In genomic region chr11:117966506-117967100, GRCm38 (mm10) we compare ENCODE assay signal across 9 mouse cellular contexts. TPM values are rescaled to one million over a fixed set of nuclear protein-coding genes. Genes with fewer than 3 reads are reported as not detected.
DNase-seq lines count a peak whose midpoint lies in the region; ATAC-seq and TF ChIP-seq lines count a peak whose summit lies in the region.
"Had no signal": no experiment of that assay in that cellular context is flagged by ENCODE, and none has a peak within 500 bp of the region (broad histone marks: within the 10 kb centered on the region; RNA-seq: fewer than 3 reads in every experiment).

No protein-coding gene starts in this region.

- TF ChIP-seq CTCF in left cerebral cortex, adult 2 months (IDR thresholded peaks at IDR 0.05): no peak

- H3K4me2 ChIP-seq in hindbrain, embryonic 13.5 days: peak overlapping the region; percentile 96
- H3K4me2 ChIP-seq in midbrain, embryonic 16.5 days (ENCODE audit: low read length): peak overlapping the region; percentile 95

- WGBS in hindbrain, embryonic 13.5 days: 40% methylated on average over 7 of the region's 7 CpGs
- WGBS in midbrain, embryonic 16.5 days: 32% methylated on average over 7 of the region's 7 CpGs

- 0 out of 2 replicates have a peak overlapping the region, but pooled peaks have one; percentile 24 for H3K9ac ChIP-seq in hindbrain, embryonic 13.5 days
- H3K9ac ChIP-seq in midbrain, embryonic 16.5 days (ENCODE audit: low read depth, low read length): 0 out of 2 replicates have a peak overlapping the region, but pooled peaks have one; percentile 0

- no peaks in the 10 kb centered on the region for H3K36me3 ChIP-seq in hindbrain, embryonic 13.5 days
- no peaks in the 10 kb centered on the region for H3K36me3 ChIP-seq in midbrain, embryonic 16.5 days (ENCODE audit: control insufficient read depth, insufficient read depth, low read length)

- H3K27ac ChIP-seq in left cerebral cortex, adult 2 months: no peak overlapping the region
- H3K27ac ChIP-seq in hindbrain, embryonic 13.5 days: no peak overlapping the region
- H3K27ac ChIP-seq in midbrain, embryonic 16.5 days (ENCODE audit: low read length): no peak overlapping the region
- H3K27ac ChIP-seq: macrophage had no signal

- H3K27me3 ChIP-seq in hindbrain, embryonic 13.5 days: peaks cover 54% of the 10 kb centered on the region
- H3K27me3 ChIP-seq in midbrain, embryonic 16.5 days (ENCODE audit: control insufficient read depth, insufficient read depth, low read depth, low read length): peaks cover 6% of the 10 kb centered on the region

- intact Hi-C loops in left cerebral cortex, adult 2 months (cut with DNase I): no loop called here

- DNase-seq in left cerebral cortex, adult 2 months (ENCODE audit: extremely low spot score in 1 of 2, low spot score in 2 of 2): no peak
- DNase-seq in left cerebral cortex, adult 8-10 months (ENCODE audit: low spot score in 2 of 2): no peak
- peak; percentile 78 for DNase-seq in cerebellum, adult 9-11 months
- no peak for DNase-seq in spleen, adult 12 weeks (ENCODE audit: low spot score)
- no peak for DNase-seq in lung, postnatal 36 days
- no peak for DNase-seq in right cerebral cortex, adult 18-20 months

- H3K4me3 ChIP-seq in left cerebral cortex, adult 2 months: peak overlapping the region; percentile 69; the same call in 1 of the 2 replicates
- peak overlapping the region; percentile 67 for H3K4me3 ChIP-seq in hindbrain, embryonic 13.5 days
- no peak overlapping the region for H3K4me3 ChIP-seq in midbrain, embryonic 16.5 days (ENCODE audit: low read depth, low read length)

- no peaks in the 10 kb centered on the region for H3K9me3 ChIP-seq in hindbrain, embryonic 13.5 days
- no peaks in the 10 kb centered on the region for H3K9me3 ChIP-seq in midbrain, embryonic 16.5 days (replicated peaks; ENCODE audit: control insufficient read depth, low read length, poor library complexity, severe bottlenecking)

- H3K4me1 ChIP-seq in hindbrain, embryonic 13.5 days (replicated peaks): peaks cover 78% of the 10 kb centered on the region
- peaks cover 53% of the 10 kb centered on the region for H3K4me1 ChIP-seq in midbrain, embryonic 16.5 days (ENCODE audit: control insufficient read depth, insufficient read depth, low read length)

- no peak for ATAC-seq in hindbrain, embryonic 13.5 days (ENCODE audit: low FRiP score)
- no peak for ATAC-seq in midbrain, embryonic 16.5 days

RNA-seq across cellular contexts. Expression of gene Socs3, which starts 3.2 kb away (rescaled TPM):
- 1 to 10 TPM; 4.4 to 6.1 TPM for total RNA-seq in left cerebral cortex, adult 2 months (2021)
- 1 to 10 TPM; 3.1 to 7.5 (median 3.6) TPM for total RNA-seq in left cerebral cortex, adult 8-10 months (2022)
- 8.3 and 8.8 TPM in 2 replicates for polyA plus RNA-seq in hindbrain, embryonic 13.5 days (2015; fragmentation: Nextera tagmentation; extraction: Ambion mirVana)
- polyA plus RNA-seq in midbrain, embryonic 16.5 days (2015; fragmentation: Nextera tagmentation; extraction: Ambion mirVana): 5.9 and 7.2 TPM in 2 replicates

RNA-seq across cellular contexts. Expression of gene Pgs1, which starts 19.5 kb away (rescaled TPM):
- total RNA-seq in left cerebral cortex, adult 2 months (2021): 10 to 100 TPM; 83.3 to 85.5 TPM
- total RNA-seq in left cerebral cortex, adult 8-10 months (2022): 10 to 100 TPM; 77.9 to 92.4 (median 82.4) TPM
- 47.4 and 47.6 TPM in 2 replicates for polyA plus RNA-seq in hindbrain, embryonic 13.5 days (2015; fragmentation: Nextera tagmentation; extraction: Ambion mirVana)
- polyA plus RNA-seq in midbrain, embryonic 16.5 days (2015; fragmentation: Nextera tagmentation; extraction: Ambion mirVana): 61.2 and 62.1 TPM in 2 replicates
